Mouse (Mus musculus) layer of hippocampus, postnatal 25 days (tissue): ENCODE measurements at regions not wholly inside any gene's neighbourhood (a gene's known extent, or its start where the extent isn't known, plus 50 kb on each side); places are given as distances from the start of the nearest gene placed in this dataset.

Experiments
- DNase-seq, 2 experiments: peaks; one replicate each; pipeline ENCODE4 v3.0.0; 2022; ENCODE audit warnings: mixed read lengths in 2 of 2, low spot score in 1 of 2; ENCODE audit errors: extremely low spot score in 1 of 2

GRCm38 (mm10) chr5:44416844-44417589, 190.6 kb upstream of the Tapt1 start:
- no peak for DNase-seq

- peak; percentile 57 to 77 for DNase-seq
These were observed 188.0 kb upstream of the Tapt1 start for GRCm38 (mm10) chr5:44414441-44414840.

GRCm38 (mm10) chr5:44403300-44403699, 176.9 kb upstream of the Tapt1 start:
- DNase-seq = no peak

GRCm38 (mm10) chr5:44400573-44401332, 174.3 kb upstream of the Tapt1 start:
- no peak for DNase-seq

GRCm38 (mm10) chr5:44387237-44387810, 160.9 kb upstream of the Tapt1 start:
- DNase-seq = no peak

- DNase-seq = no peak
These were observed 159.8 kb upstream of the Tapt1 start for GRCm38 (mm10) chr5:44386176-44386575.

GRCm38 (mm10) chr5:44383049-44383448, 156.6 kb upstream of the Tapt1 start:
- no peak for DNase-seq

GRCm38 (mm10) chr5:44370006-44370405, 143.6 kb upstream of the Tapt1 start:
- peak in 1 of 2 experiments; percentile 8 for DNase-seq

- DNase-seq = peak in 1 of 2 experiments; percentile 7
These were observed 125.9 kb upstream of the Tapt1 start for GRCm38 (mm10) chr5:44352324-44352723.

- no peak for DNase-seq
These were observed 115.1 kb upstream of the Tapt1 start for GRCm38 (mm10) chr5:44341457-44342014.

GRCm38 (mm10) chr5:44338662-44339061, 112.2 kb upstream of the Tapt1 start:
- no peak for DNase-seq

GRCm38 (mm10) chr5:44335756-44336155, 109.3 kb upstream of the Tapt1 start:
- DNase-seq = no peak

GRCm38 (mm10) chr5:44319626-44320025, 93.2 kb upstream of the Tapt1 start:
- DNase-seq = no peak

GRCm38 (mm10) chr5:44306769-44307557, 80.5 kb upstream of the Tapt1 start:
- no peak for DNase-seq

GRCm38 (mm10) chr5:44303886-44304855, 77.7 kb upstream of the Tapt1 start:
- DNase-seq = peak; percentile 64 to 87

GRCm38 (mm10) chr5:44284384-44284783, 58.0 kb upstream of the Tapt1 start:
- DNase-seq = peak; percentile 86 to 99
